Mouse (Mus musculus): ENCODE data around the gene C1qtnf5. TPM values are rescaled to one million over a fixed set of nuclear protein-coding genes. Genes with fewer than 3 reads are reported as not detected.

C1qtnf5 gene
- polyA plus RNA-seq (2016; fragmentation: Nextera tagmentation; extraction: Ambion mirVana): 1.4 and 1.8 TPM in 2 replicates

DNA sequence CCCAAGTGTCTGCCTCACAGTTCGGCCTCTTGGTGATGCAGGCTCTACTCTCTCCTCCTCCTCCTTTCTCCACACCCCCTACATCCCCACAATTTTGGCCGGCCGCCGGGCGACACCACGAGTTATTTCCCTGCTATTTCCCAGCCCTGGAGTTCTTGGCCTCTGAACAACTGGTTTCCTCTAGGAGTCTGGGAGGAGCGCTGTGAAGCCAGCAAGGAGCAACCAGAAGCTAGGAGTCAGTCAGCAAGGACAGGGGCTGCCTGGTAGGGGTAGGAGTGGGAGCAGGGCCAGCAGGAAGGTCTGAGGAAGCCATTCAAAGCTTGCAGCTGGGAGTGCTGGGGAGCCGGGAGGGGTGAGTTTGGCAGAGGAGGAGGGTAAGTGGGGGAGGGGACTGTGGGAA, at the start of gene C1qtnf5:
C1qtnf5 (plus strand) TSS at position 136 of the 400 bp plus-strand sequence.
- ATAC-seq (ENCODE audit: low FRiP score): peak; percentile 17; the same call in 1 of the 2 replicates
- 36% methylated on average over 8 of the region's 8 CpGs for WGBS

GRCm38 (mm10) chr9:44058606-44059005, 48.4 kb upstream of the C1qtnf5 start:
- H3K9me3 ChIP-seq (replicated peaks): 0 out of 2 replicates have a peak, but pooled peaks cover 5% of the 10 kb centered on the region
- ATAC-seq (ENCODE audit: low FRiP score): no peak
- H3K9ac ChIP-seq: no peak overlapping the region
- no peak overlapping the region for H3K4me2 ChIP-seq (replicated peaks)
- no peaks in the 10 kb centered on the region for H3K27me3 ChIP-seq
- no peaks in the 10 kb centered on the region for H3K36me3 ChIP-seq
- WGBS: 88% methylated on average over 6 of the region's 6 CpGs
- H3K4me1 ChIP-seq: no peaks in the 10 kb centered on the region
- H3K4me3 ChIP-seq: no peak overlapping the region
- no peak overlapping the region for H3K27ac ChIP-seq

More for the DNA sequence above, at the start of gene C1qtnf5:
- Histone ChIP-seq H3K4me3 (peak within 1 kb of the TSS; percentile 12; the same call in 1 of the 2 replicates), H3K4me2 (replicated peaks) (peak within 1 kb of the TSS; percentile 36), H3K36me3 (peaks cover 14% of the 10 kb centered on the region), H3K4me1 (peaks cover 44% of the 10 kb centered on the region), H3K27me3 (no peaks in the 10 kb centered on the region), H3K9ac (peak within 1 kb of the TSS; percentile 35), H3K9me3 (replicated peaks) (no peaks in the 10 kb centered on the region), H3K27ac (peak within 1 kb of the TSS; percentile 57)

GRCm38 (mm10) chr9:44065177-44065576, 41.9 kb upstream of the C1qtnf5 start:
- Histone ChIP-seq H3K36me3 (no peaks in the 10 kb centered on the region), H3K27me3 (no peaks in the 10 kb centered on the region), H3K4me2 (replicated peaks) (no peak overlapping the region), H3K9ac (no peak overlapping the region), H3K4me1 (peaks cover 11% of the 10 kb centered on the region), H3K27ac (no peak overlapping the region), H3K4me3 (no peak overlapping the region), H3K9me3 (replicated peaks) (no peaks in the 10 kb centered on the region)
- WGBS: 27% methylated on average over 1 of the region's 1 CpGs
- ATAC-seq (ENCODE audit: low FRiP score): no peak

DNA sequence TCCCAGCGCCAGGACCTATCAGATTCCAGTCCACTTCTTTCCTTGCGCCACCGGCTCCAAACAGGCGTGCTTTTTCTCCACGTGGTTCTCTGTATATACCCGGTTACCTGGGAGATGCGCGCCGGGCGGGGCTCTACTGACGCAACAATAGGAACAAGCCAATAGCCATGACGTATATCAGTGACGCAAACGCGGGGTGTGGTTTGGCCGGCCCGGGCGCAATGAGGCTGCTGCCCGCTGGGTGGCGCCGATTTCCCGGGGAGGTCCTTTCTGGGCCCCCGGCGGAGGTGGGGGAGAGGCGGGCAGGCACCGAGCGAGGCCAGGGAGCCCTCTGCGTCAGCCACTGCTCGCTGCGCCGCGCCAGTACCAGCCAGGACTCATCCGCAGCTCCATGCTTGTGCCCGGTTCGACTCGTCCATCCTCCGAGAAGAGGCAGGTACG, 40.2 kb upstream of the C1qtnf5 start, which contains the start of gene Usp2:
Usp2 (plus strand) TSS at position 237 of the 441 bp plus-strand sequence.
- Histone ChIP-seq H3K27ac (no peak within 1 kb of the TSS), H3K4me1 (peaks cover 26% of the 10 kb centered on the region)
- under 1% methylated on average over 38 of the region's 38 CpGs for WGBS

GRCm38 (mm10) chr9:44067241-44067959, 39.6 kb upstream of the C1qtnf5 start:
- Histone ChIP-seq H3K9me3 (replicated peaks) (no peaks in the 10 kb centered on the region), H3K4me1 (peaks cover 32% of the 10 kb centered on the region), H3K27ac (no peak overlapping the region), H3K4me3 (peak overlapping the region; percentile 47), H3K27me3 (no peaks in the 10 kb centered on the region; the same call in 1 of the 2 replicates), H3K36me3 (no peaks in the 10 kb centered on the region), H3K9ac (peak overlapping the region; percentile 65), H3K4me2 (replicated peaks) (peak overlapping the region; percentile 88)
- ATAC-seq (ENCODE audit: low FRiP score): no peak
- 8% methylated on average over 15 of the region's 15 CpGs for WGBS

More for the DNA sequence above, 40.2 kb upstream of the C1qtnf5 start, which contains the start of gene Usp2:
- peak within 1 kb of the TSS; percentile 47 for H3K4me3 ChIP-seq
- no peaks in the 10 kb centered on the region; the same call in 1 of the 2 replicates for H3K27me3 ChIP-seq
- H3K9ac ChIP-seq: peak within 1 kb of the TSS; percentile 65
- H3K9me3 ChIP-seq (replicated peaks): no peaks in the 10 kb centered on the region
- peak; percentile 98 for ATAC-seq (ENCODE audit: low FRiP score)
- H3K4me2 ChIP-seq (replicated peaks): peak within 1 kb of the TSS; percentile 88
- no peaks in the 10 kb centered on the region for H3K36me3 ChIP-seq

DNA sequence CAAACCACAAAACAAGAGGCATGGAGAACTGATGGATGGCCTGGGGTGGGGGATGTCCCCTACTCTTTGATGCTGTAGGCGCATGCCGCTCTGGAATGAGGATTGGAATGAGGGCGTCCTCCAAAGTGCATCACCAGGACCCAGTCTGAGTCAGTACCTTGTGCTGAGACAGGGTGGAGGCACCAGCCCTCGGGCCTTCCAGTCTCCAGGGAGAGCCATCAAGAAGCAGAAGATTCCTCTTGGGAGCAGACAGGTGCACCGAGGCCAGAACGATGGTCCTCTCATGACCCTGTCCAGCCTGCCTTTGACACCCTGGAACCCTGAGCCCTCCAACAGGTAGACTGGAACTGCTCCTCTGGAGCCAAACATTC, 39.1 kb upstream of the C1qtnf5 start:
- peaks cover 37% of the 10 kb centered on the region for H3K4me1 ChIP-seq
- H3K9ac ChIP-seq: no peak overlapping the region
- H3K4me3 ChIP-seq: no peak overlapping the region
- H3K27me3 ChIP-seq: no peaks in the 10 kb centered on the region; the same call in 1 of the 2 replicates
- whole genome bisulfite sequencing: 88% methylated on average over 6 of the region's 6 CpGs
- H3K27ac ChIP-seq: no peak overlapping the region
- H3K4me2 ChIP-seq (replicated peaks): no peak overlapping the region
- no peaks in the 10 kb centered on the region for H3K36me3 ChIP-seq
- no peak for ATAC-seq (ENCODE audit: low FRiP score)
- no peaks in the 10 kb centered on the region for H3K9me3 ChIP-seq (replicated peaks)

GRCm38 (mm10) chr9:44069252-44069651, 37.8 kb upstream of the C1qtnf5 start:
- Histone ChIP-seq H3K4me3 (no peak overlapping the region), H3K27me3 (no peaks in the 10 kb centered on the region; the same call in 1 of the 2 replicates), H3K4me1 (peaks cover 42% of the 10 kb centered on the region), H3K9ac (no peak overlapping the region), H3K27ac (no peak overlapping the region), H3K4me2 (replicated peaks) (no peak overlapping the region), H3K36me3 (no peaks in the 10 kb centered on the region), H3K9me3 (replicated peaks) (no peaks in the 10 kb centered on the region)
- WGBS: 33% methylated on average over 7 of the region's 7 CpGs
- no peak for ATAC-seq (ENCODE audit: low FRiP score)

DNA sequence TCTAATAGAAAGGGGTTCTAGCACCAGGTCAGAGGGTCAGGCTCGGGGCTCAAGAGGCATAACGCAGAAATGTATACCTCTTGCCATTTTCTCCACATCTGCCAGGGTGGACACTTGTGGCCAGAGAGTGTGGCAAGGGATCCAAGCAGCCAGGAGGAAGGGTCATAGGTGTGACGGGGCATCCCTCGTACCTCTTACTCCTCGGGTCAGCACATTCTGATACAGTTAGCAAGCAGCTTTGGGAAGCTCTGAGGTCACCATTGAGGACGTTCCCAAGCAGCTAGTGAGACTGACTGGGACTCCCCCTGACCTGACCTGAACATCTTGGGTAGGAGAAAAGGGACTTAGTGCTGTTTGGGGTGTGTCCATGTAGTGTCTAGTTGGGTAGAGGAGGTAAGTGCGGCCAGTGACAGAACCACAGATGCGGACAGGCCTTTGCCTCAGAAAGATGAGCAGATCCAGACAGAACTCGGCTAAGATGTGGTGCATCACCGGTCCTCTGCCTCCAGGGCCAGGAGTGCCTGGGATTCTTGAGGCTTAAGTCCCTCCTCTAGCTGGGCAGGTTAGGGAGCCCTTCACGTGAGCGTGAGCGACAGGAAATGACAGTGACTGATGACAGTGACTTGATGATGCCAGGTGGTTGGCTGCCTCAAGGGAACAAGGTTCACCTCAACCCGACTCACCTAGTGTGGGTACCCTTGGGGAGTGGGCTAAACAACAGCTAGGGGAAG, 36.8 kb upstream of the C1qtnf5 start:
- no peak for ATAC-seq (ENCODE audit: low FRiP score)
- H3K9ac ChIP-seq: no peak overlapping the region
- peaks cover 42% of the 10 kb centered on the region for H3K4me1 ChIP-seq
- 72% methylated on average over 14 of the region's 14 CpGs for WGBS
- no peak overlapping the region for H3K27ac ChIP-seq
- H3K4me2 ChIP-seq (replicated peaks): no peak overlapping the region
- H3K27me3 ChIP-seq: no peaks in the 10 kb centered on the region; the same call in 1 of the 2 replicates
- no peaks in the 10 kb centered on the region for H3K9me3 ChIP-seq (replicated peaks)
- no peaks in the 10 kb centered on the region for H3K36me3 ChIP-seq
- H3K4me3 ChIP-seq: no peak overlapping the region

- peak overlapping the region; percentile 30; the same call in 1 of the 2 replicates for H3K27ac ChIP-seq
These were observed 36.2 kb upstream of the C1qtnf5 start for GRCm38 (mm10) chr9:44070844-44071231.

GRCm38 (mm10) chr9:44071914-44072598, 35.0 kb upstream of the C1qtnf5 start:
- no peak overlapping the region for H3K4me3 ChIP-seq
- no peaks in the 10 kb centered on the region for H3K9me3 ChIP-seq (replicated peaks)
- peak; percentile 66 for ATAC-seq (ENCODE audit: low FRiP score)
- H3K36me3 ChIP-seq: no peaks in the 10 kb centered on the region
- WGBS: 19% methylated on average over 11 of the region's 11 CpGs
- H3K4me2 ChIP-seq (replicated peaks): peak overlapping the region; percentile 35
- no peaks in the 10 kb centered on the region; the same call in 1 of the 2 replicates for H3K27me3 ChIP-seq
- peak overlapping the region; percentile 74 for H3K27ac ChIP-seq
- H3K9ac ChIP-seq: peak overlapping the region; percentile 32
- H3K4me1 ChIP-seq: peaks cover 44% of the 10 kb centered on the region

More at GRCm38 (mm10) chr9:44070844-44071231, 36.2 kb upstream of the C1qtnf5 start:
- Histone ChIP-seq H3K36me3 (no peaks in the 10 kb centered on the region), H3K4me1 (peaks cover 42% of the 10 kb centered on the region), H3K4me2 (replicated peaks) (no peak overlapping the region), H3K4me3 (no peak overlapping the region), H3K27me3 (no peaks in the 10 kb centered on the region; the same call in 1 of the 2 replicates), H3K9me3 (replicated peaks) (no peaks in the 10 kb centered on the region), H3K9ac (no peak overlapping the region)
- no peak for ATAC-seq (ENCODE audit: low FRiP score)
- 33% methylated on average over 8 of the region's 8 CpGs for WGBS

- Histone ChIP-seq H3K9ac (no peak overlapping the region), H3K36me3 (no peaks in the 10 kb centered on the region), H3K4me3 (no peak overlapping the region), H3K27ac (peak overlapping the region; percentile 74), H3K4me1 (peaks cover 42% of the 10 kb centered on the region), H3K4me2 (replicated peaks) (peak overlapping the region; percentile 35), H3K9me3 (replicated peaks) (no peaks in the 10 kb centered on the region), H3K27me3 (peaks cover 2% of the 10 kb centered on the region; the same call in 1 of the 2 replicates)
- 15% methylated on average over 4 of the region's 4 CpGs for WGBS
- ATAC-seq (ENCODE audit: low FRiP score): peak; percentile 51
These were observed 34.5 kb upstream of the C1qtnf5 start for GRCm38 (mm10) chr9:44072599-44072915.

DNA sequence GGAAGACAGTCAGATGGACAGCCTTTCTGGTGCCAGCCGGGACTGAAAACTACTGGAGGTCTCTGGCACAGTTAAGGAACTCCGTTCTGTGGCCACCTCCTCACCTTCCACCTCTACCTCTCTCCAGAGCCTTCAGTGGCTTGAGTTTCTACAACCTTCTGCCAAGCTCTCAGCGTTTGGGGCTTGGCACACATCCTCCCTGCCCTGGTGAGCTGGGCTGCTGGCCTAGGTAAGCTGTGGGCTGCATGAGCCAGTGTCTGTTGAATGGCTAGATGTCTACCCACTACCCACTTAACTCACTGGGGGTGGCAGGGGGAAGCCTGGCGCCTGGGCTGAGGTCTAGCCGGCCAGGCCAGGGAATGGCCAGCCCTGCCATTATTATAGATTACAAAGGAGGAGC, 33.9 kb upstream of the C1qtnf5 start:
- H3K27ac ChIP-seq: peak overlapping the region; percentile 74
- 34% methylated on average over 5 of the region's 5 CpGs for WGBS
- H3K4me1 ChIP-seq: peaks cover 42% of the 10 kb centered on the region
- H3K36me3 ChIP-seq: no peaks in the 10 kb centered on the region
- H3K27me3 ChIP-seq: peaks cover 6% of the 10 kb centered on the region; the same call in 1 of the 2 replicates
- no peak for ATAC-seq (ENCODE audit: low FRiP score)
- no peak overlapping the region for H3K4me3 ChIP-seq
- H3K4me2 ChIP-seq (replicated peaks): peak overlapping the region; percentile 21
- no peaks in the 10 kb centered on the region for H3K9me3 ChIP-seq (replicated peaks)
- H3K9ac ChIP-seq: no peak overlapping the region
